Mouse (Mus musculus) adrenal gland, postnatal 14 days (tissue): ENCODE results near the gene Ptges. TPM values are rescaled to one million over a fixed set of nuclear protein-coding genes. Genes with fewer than 3 reads are reported as not detected.

Experiments
- DNase-seq: peaks from one replicate; pipeline ENCODE4 v3.0.0; 2021; ENCODE audit warnings: mixed read lengths
- total RNA-seq: library from RNA; stranded (reverse); gene quantifications from 2 replicates; pipeline ENCODE4 v1.2.3, GENCODE M21; 2021

The Ptges gene
- total RNA-seq, 1 experiment from 2014 or later, result 12.7 TPM

- DNase-seq, result peak; percentile 20
These were observed 28.0 kb downstream of the Ptges start for GRCm38 (mm10) chr2:30901646-30902160.

GRCm38 (mm10) chr2:30899397-30900069, 30.1 kb downstream of the Ptges start:
- DNase-seq, result no peak

GRCm38 (mm10) chr2:30897291-30897690, 32.4 kb downstream of the Ptges start:
- DNase-seq, result peak; percentile 44

GRCm38 (mm10) chr2:30893946-30894345, 35.7 kb downstream of the Ptges start:
- no peak for DNase-seq

GRCm38 (mm10) chr2:30893399-30893798, 36.3 kb downstream of the Ptges start:
- peak; percentile 18 for DNase-seq

GRCm38 (mm10) chr2:30891002-30891401, 38.7 kb downstream of the Ptges start:
- DNase-seq, result peak; percentile 68

GRCm38 (mm10) chr2:30885453-30886163, 44.1 kb downstream of the Ptges start:
- DNase-seq, result no peak

GRCm38 (mm10) chr2:30884852-30885373, 44.8 kb downstream of the Ptges start:
- DNase-seq, result no peak

- DNase-seq, result no peak
These were observed 48.4 kb downstream of the Ptges start for GRCm38 (mm10) chr2:30881215-30881614.

GRCm38 (mm10) chr2:30879481-30879880, 50.2 kb downstream of the Ptges start:
- DNase-seq, result no peak

- no peak for DNase-seq
These were observed 53.8 kb downstream of the Ptges start for GRCm38 (mm10) chr2:30875621-30876432.

GRCm38 (mm10) chr2:30875096-30875495, 54.6 kb downstream of the Ptges start:
- DNase-seq, result no peak

- DNase-seq, result no peak
These were observed 55.2 kb downstream of the Ptges start for GRCm38 (mm10) chr2:30874445-30874844.

- no peak for DNase-seq
These were observed 57.0 kb downstream of the Ptges start for GRCm38 (mm10) chr2:30872669-30873068.

GRCm38 (mm10) chr2:30870863-30871262, 58.8 kb downstream of the Ptges start:
- no peak for DNase-seq

GRCm38 (mm10) chr2:30865426-30865825, 64.2 kb downstream of the Ptges start:
- DNase-seq, result no peak

- peak; percentile 16 for DNase-seq
These were observed 64.7 kb downstream of the Ptges start for GRCm38 (mm10) chr2:30864968-30865381.

GRCm38 (mm10) chr2:30863574-30863973, 66.1 kb downstream of the Ptges start:
- peak; percentile 39 for DNase-seq

GRCm38 (mm10) chr2:30862081-30862480, 67.6 kb downstream of the Ptges start:
- no peak for DNase-seq

GRCm38 (mm10) chr2:30859782-30860181, 69.9 kb downstream of the Ptges start:
- no peak for DNase-seq

- DNase-seq, result no peak
These were observed 72.6 kb downstream of the Ptges start for GRCm38 (mm10) chr2:30857076-30857475.

GRCm38 (mm10) chr2:30852771-30853313, 76.8 kb downstream of the Ptges start:
- no peak for DNase-seq
